Mouse (Mus musculus) heart, adult 2 months (tissue): ENCODE data around the gene Tmem131l.

ENCODE experiments used
- EP300 ChIP-seq: fragments of 200-500 bp; IDR thresholded peaks from 2 replicates; pipeline ENCODE4 v1.6.1; 2011; ENCODE audit warnings: low read depth, low read length, control low read depth; ENCODE audit not compliant: insufficient read depth
- POLR2A ChIP-seq: fragments of 200-500 bp; IDR thresholded peaks from 2 replicates; pipeline ENCODE4 v1.6.1; 2011; ENCODE audit warnings: mild to moderate bottlenecking, low read depth, low read length, control low read depth; ENCODE audit not compliant: insufficient read depth

GRCm38 (mm10) chr3:84059261-84059660 is 19.3 kb upstream of the Tmem131l start:
- TF ChIP-seq EP300 (no peak), POLR2A (no peak)
